Mouse (Mus musculus) intestine, embryonic 15.5 days (tissue): ENCODE data around the gene Antxrl. TPM values are rescaled to one million over a fixed set of nuclear protein-coding genes. Genes with fewer than 3 reads are reported as not detected.

Experiments
- ATAC-seq: fragments of 200-750 bp; cut with Nextera tagmentation; 2 replicates; pipeline ENCODE4 v1.8.0; 2017; ENCODE audit warnings: moderate TSS enrichment, moderate library complexity
- H3K27ac ChIP-seq: fragments of 300-500 bp; sonication (generic); 2 replicates; pipeline ENCODE4 v1.5.1; 2015; ENCODE audit warnings: mild to moderate bottlenecking, inconsistent platforms
- H3K27me3 ChIP-seq: fragments of 300-500 bp; sonication (generic); replicated peaks from 2 replicates; pipeline ENCODE4 v1.6.1; 2015; ENCODE audit warnings: inconsistent platforms
- H3K36me3 ChIP-seq: fragments of 300-500 bp; sonication (generic); 2 replicates; pipeline ENCODE4 v1.6.1; 2015; ENCODE audit warnings: inconsistent platforms
- H3K4me1 ChIP-seq: fragments of 300-500 bp; sonication (generic); replicated peaks from 2 replicates; pipeline ENCODE4 v1.6.1; 2015; ENCODE audit warnings: inconsistent platforms
- H3K4me2 ChIP-seq: fragments of 300-500 bp; sonication (generic); replicated peaks from 2 replicates; pipeline ENCODE4 v1.6.1; 2015; ENCODE audit warnings: mild to moderate bottlenecking, inconsistent platforms
- H3K4me3 ChIP-seq: fragments of 300-500 bp; sonication (generic); replicated peaks from 2 replicates; pipeline ENCODE4 v1.5.1; 2015; ENCODE audit warnings: inconsistent platforms
- H3K9ac ChIP-seq: fragments of 300-500 bp; sonication (generic); 2 replicates; pipeline ENCODE4 v1.6.1; 2015; ENCODE audit warnings: inconsistent platforms
- H3K9me3 ChIP-seq: fragments of 300-500 bp; sonication (generic); 2 replicates; pipeline ENCODE4 v1.6.1; 2016; ENCODE audit warnings: inconsistent platforms
- WGBS: fragments of 180-500 bp; shearing (Covaris S2); methylation state at CpG from one replicate; pipeline ENCODE4 v1.1.7; 2015; 5-methylcytosine and 5-hydroxymethylcytosine counted together
- polyA plus RNA-seq: library from polyadenylated mRNA; unstranded; fragments of >200 nt; fragmentation: Nextera tagmentation; extraction: Ambion mirVana; gene quantifications from 2 replicates; pipeline ENCODE4 v1.2.1, GENCODE M21; 2015

Antxrl gene
- polyA plus RNA-seq, 1 experiment from 2014 or later: not detected

- H3K27me3 ChIP-seq: no peaks in the 10 kb centered on the region
- H3K36me3 ChIP-seq: no peaks in the 10 kb centered on the region
- no peak overlapping the region for H3K27ac ChIP-seq
- no peak overlapping the region for H3K9ac ChIP-seq
- peak; percentile 71 for ATAC-seq
- no peaks in the 10 kb centered on the region for H3K9me3 ChIP-seq
- no peak overlapping the region for H3K4me2 ChIP-seq
- H3K4me1 ChIP-seq: no peaks in the 10 kb centered on the region
- no peak overlapping the region for H3K4me3 ChIP-seq
- WGBS: 12% methylated on average over 11 of the region's 11 CpGs
Observed at GRCm38 (mm10) chr14:34080321-34080997, 28.0 kb downstream of the Antxrl start.

GRCm38 (mm10) chr14:34085731-34086130 lies 33.2 kb downstream of the Antxrl start, which contains the start of gene Anxa8:
TSS of gene Anxa8 (plus strand) at chr14:34085981.
- H3K27ac ChIP-seq: no peak within 1 kb of the TSS
- H3K9me3 ChIP-seq: no peaks in the 10 kb centered on the region
- no peak within 1 kb of the TSS for H3K4me2 ChIP-seq
- H3K4me3 ChIP-seq: no peak within 1 kb of the TSS
- ATAC-seq: peak; percentile 77
- H3K4me1 ChIP-seq: peaks cover 4% of the 10 kb centered on the region; the same call in 1 of the 2 replicates
- no peaks in the 10 kb centered on the region for H3K36me3 ChIP-seq
- H3K9ac ChIP-seq: no peak within 1 kb of the TSS
- 16% methylated on average over 4 of the region's 4 CpGs for WGBS
- H3K27me3 ChIP-seq: no peaks in the 10 kb centered on the region

- WGBS: 75% methylated on average over 4 of the region's 4 CpGs
- Histone ChIP-seq H3K4me2 (no peak overlapping the region), H3K9me3 (no peaks in the 10 kb centered on the region)
Observed at GRCm38 (mm10) chr14:34086806-34087205, 34.3 kb downstream of the Antxrl start.

GRCm38 (mm10) chr14:34087856-34088398 lies 35.4 kb downstream of the Antxrl start:
- H3K4me2 ChIP-seq: no peak overlapping the region
- no peak overlapping the region for H3K4me3 ChIP-seq
- 87% methylated on average over 2 of the region's 2 CpGs for WGBS

More at GRCm38 (mm10) chr14:34086806-34087205, 34.3 kb downstream of the Antxrl start:
- H3K27ac ChIP-seq: no peak overlapping the region
- H3K4me3 ChIP-seq: no peak overlapping the region
- no peaks in the 10 kb centered on the region for H3K36me3 ChIP-seq
- ATAC-seq: no peak
- no peak overlapping the region for H3K9ac ChIP-seq
- H3K27me3 ChIP-seq: no peaks in the 10 kb centered on the region
- H3K4me1 ChIP-seq: peaks cover 4% of the 10 kb centered on the region; the same call in 1 of the 2 replicates

GRCm38 (mm10) chr14:34089796-34090195 lies 37.3 kb downstream of the Antxrl start:
- Histone ChIP-seq H3K27ac (no peak overlapping the region), H3K4me2 (no peak overlapping the region), H3K36me3 (no peaks in the 10 kb centered on the region), H3K9me3 (no peaks in the 10 kb centered on the region), H3K9ac (no peak overlapping the region), H3K4me1 (peaks cover 4% of the 10 kb centered on the region; the same call in 1 of the 2 replicates), H3K4me3 (no peak overlapping the region), H3K27me3 (no peaks in the 10 kb centered on the region)
- ATAC-seq: no peak
- WGBS: 79% methylated on average over 8 of the region's 8 CpGs

More at GRCm38 (mm10) chr14:34087856-34088398, 35.4 kb downstream of the Antxrl start:
- Histone ChIP-seq H3K27ac (no peak overlapping the region), H3K9me3 (no peaks in the 10 kb centered on the region), H3K9ac (no peak overlapping the region), H3K36me3 (no peaks in the 10 kb centered on the region), H3K4me1 (peaks cover 4% of the 10 kb centered on the region; the same call in 1 of the 2 replicates), H3K27me3 (no peaks in the 10 kb centered on the region)
- no peak for ATAC-seq

GRCm38 (mm10) chr14:34091475-34091874 lies 39.0 kb downstream of the Antxrl start:
- ATAC-seq: peak; percentile 67; the same call in 1 of the 2 replicates
- Histone ChIP-seq H3K36me3 (no peaks in the 10 kb centered on the region), H3K9me3 (no peaks in the 10 kb centered on the region), H3K27me3 (no peaks in the 10 kb centered on the region), H3K27ac (no peak overlapping the region), H3K4me2 (no peak overlapping the region), H3K9ac (no peak overlapping the region), H3K4me1 (no peaks in the 10 kb centered on the region; the same call in 1 of the 2 replicates), H3K4me3 (no peak overlapping the region)
- WGBS: 79% methylated on average over 5 of the region's 5 CpGs

- Histone ChIP-seq H3K9me3 (no peaks in the 10 kb centered on the region), H3K9ac (no peak overlapping the region), H3K4me1 (no peaks in the 10 kb centered on the region), H3K27me3 (no peaks in the 10 kb centered on the region), H3K36me3 (no peaks in the 10 kb centered on the region), H3K4me2 (no peak overlapping the region), H3K4me3 (no peak overlapping the region), H3K27ac (no peak overlapping the region)
- 82% methylated on average over 1 of the region's 1 CpGs for WGBS
- ATAC-seq: no peak
Observed at GRCm38 (mm10) chr14:34092856-34093255, 40.3 kb downstream of the Antxrl start.

GRCm38 (mm10) chr14:34096161-34096560 lies 43.7 kb downstream of the Antxrl start:
- H3K4me3 ChIP-seq: no peak overlapping the region
- H3K36me3 ChIP-seq: no peaks in the 10 kb centered on the region
- no peak overlapping the region for H3K27ac ChIP-seq
- H3K9ac ChIP-seq: no peak overlapping the region
- no peaks in the 10 kb centered on the region for H3K27me3 ChIP-seq
- no peaks in the 10 kb centered on the region for H3K4me1 ChIP-seq
- no peaks in the 10 kb centered on the region for H3K9me3 ChIP-seq
- H3K4me2 ChIP-seq: no peak overlapping the region
- 73% methylated on average over 5 of the region's 5 CpGs for WGBS
- no peak for ATAC-seq

GRCm38 (mm10) chr14:34102601-34103000 lies 50.1 kb downstream of the Antxrl start, which contains the start of gene A630023A22Rik:
TSS of gene A630023A22Rik (minus strand) at chr14:34102754.
- H3K36me3 ChIP-seq: no peaks in the 10 kb centered on the region
- H3K27ac ChIP-seq: no peak within 1 kb of the TSS
- no peak within 1 kb of the TSS for H3K4me3 ChIP-seq
- H3K9me3 ChIP-seq: no peaks in the 10 kb centered on the region
- no peak for ATAC-seq
- WGBS: 59% methylated on average over 5 of the region's 5 CpGs
- H3K27me3 ChIP-seq: no peaks in the 10 kb centered on the region
- H3K9ac ChIP-seq: no peak within 1 kb of the TSS
- no peak within 1 kb of the TSS for H3K4me2 ChIP-seq
- H3K4me1 ChIP-seq: no peaks in the 10 kb centered on the region

- Histone ChIP-seq H3K27me3 (no peaks in the 10 kb centered on the region), H3K9me3 (no peaks in the 10 kb centered on the region), H3K4me2 (no peak overlapping the region), H3K9ac (no peak overlapping the region), H3K27ac (no peak overlapping the region), H3K4me1 (no peaks in the 10 kb centered on the region), H3K4me3 (no peak overlapping the region), H3K36me3 (no peaks in the 10 kb centered on the region)
- no peak for ATAC-seq
- 67% methylated on average over 3 of the region's 3 CpGs for WGBS
Observed at GRCm38 (mm10) chr14:34103855-34104254, 51.3 kb downstream of the Antxrl start.

- no peak overlapping the region for H3K9ac ChIP-seq
- no peak overlapping the region for H3K4me2 ChIP-seq
- H3K27me3 ChIP-seq: no peaks in the 10 kb centered on the region
- WGBS: 25% methylated on average over 8 of the region's 8 CpGs
- peak; percentile 68 for ATAC-seq
- no peak overlapping the region for H3K4me3 ChIP-seq
- no peaks in the 10 kb centered on the region for H3K9me3 ChIP-seq
- H3K27ac ChIP-seq: no peak overlapping the region
- no peaks in the 10 kb centered on the region for H3K4me1 ChIP-seq
- H3K36me3 ChIP-seq: no peaks in the 10 kb centered on the region
Observed at GRCm38 (mm10) chr14:34104892-34105291, 52.4 kb downstream of the Antxrl start.

GRCm38 (mm10) chr14:34106389-34107062 lies 54.0 kb downstream of the Antxrl start:
- 62% methylated on average over 12 of the region's 12 CpGs for WGBS
- H3K9me3 ChIP-seq: no peaks in the 10 kb centered on the region

More at GRCm38 (mm10) chr14:34106389-34107062, 54.0 kb downstream of the Antxrl start:
- Histone ChIP-seq H3K4me3 (no peak overlapping the region), H3K27me3 (no peaks in the 10 kb centered on the region), H3K36me3 (no peaks in the 10 kb centered on the region), H3K4me2 (no peak overlapping the region), H3K4me1 (no peaks in the 10 kb centered on the region), H3K27ac (no peak overlapping the region), H3K9ac (no peak overlapping the region)
- ATAC-seq: no peak
